Mouse (Mus musculus) lung, embryonic 16.5 days (tissue): ENCODE measurements around the gene Lgals9. TPM values are rescaled to one million over a fixed set of nuclear protein-coding genes. Genes with fewer than 3 reads are reported as not detected.

ENCODE experiments used
- ATAC-seq: fragments of 200-750 bp; cut with Nextera tagmentation; 2 replicates; pipeline ENCODE4 v1.8.0; 2017; ENCODE audit warnings: low read depth, mild to moderate bottlenecking, moderate library complexity
- H3K27ac ChIP-seq: fragments of 300-500 bp; sonication (generic); 2 replicates; pipeline ENCODE4 v1.5.1; 2014; ENCODE audit warnings: mild to moderate bottlenecking, control low read depth, low read length
- H3K27me3 ChIP-seq: fragments of 300-500 bp; sonication (generic); 2 replicates; pipeline ENCODE4 v1.6.1; 2014; ENCODE audit warnings: low read depth, low read length, mixed read lengths; ENCODE audit not compliant: control insufficient read depth, insufficient read depth
- H3K36me3 ChIP-seq: fragments of 300-500 bp; sonication (generic); 2 replicates; pipeline ENCODE4 v1.6.1; 2014; ENCODE audit warnings: low read length; ENCODE audit not compliant: control insufficient read depth, insufficient read depth
- H3K4me1 ChIP-seq: fragments of 300-500 bp; sonication (generic); replicated peaks from 2 replicates; pipeline ENCODE4 v1.6.1; 2014; ENCODE audit warnings: low read length, mixed read lengths; ENCODE audit not compliant: control insufficient read depth, insufficient read depth
- H3K4me2 ChIP-seq: fragments of 300-500 bp; sonication (generic); 2 replicates; pipeline ENCODE4 v1.6.1; 2014; ENCODE audit warnings: low read depth, low read length, control low read depth
- H3K4me3 ChIP-seq: fragments of 300-500 bp; sonication (generic); 2 replicates; pipeline ENCODE4 v1.5.1; 2014; ENCODE audit warnings: mild to moderate bottlenecking, low read length, control low read depth
- H3K9ac ChIP-seq: fragments of 300-500 bp; sonication (generic); 2 replicates; pipeline ENCODE4 v1.6.1; 2014; ENCODE audit warnings: low read length, control low read depth
- H3K9me3 ChIP-seq: fragments of 300-500 bp; sonication (generic); 2 replicates; pipeline ENCODE4 v1.6.1; 2016; ENCODE audit warnings: low read length; ENCODE audit not compliant: control insufficient read depth
- WGBS: fragments of 180-500 bp; shearing (Covaris S2); extraction: QIAGEN DNeasy Blood & Tissue Kit; methylation state at CpG from one replicate; pipeline ENCODE4 v1.1.7; 2014; 5-methylcytosine and 5-hydroxymethylcytosine counted together
- polyA plus RNA-seq: library from polyadenylated mRNA; unstranded; fragments of >200 nt; fragmentation: Nextera tagmentation; extraction: Ambion mirVana; gene quantifications from 2 replicates; pipeline ENCODE4 v1.2.1, GENCODE M21; 2015

Lgals9 gene
- polyA plus RNA-seq, 1 experiment from 2014 or later = 50.8 TPM

GRCm38 (mm10) chr11:78916410-78916809 lies 68.3 kb downstream of the Lgals9 start:
- H3K27me3 ChIP-seq = no peaks in the 10 kb centered on the region
- 74% methylated on average over 1 of the region's 1 CpGs for WGBS
- no peak overlapping the region for H3K4me2 ChIP-seq
- no peak for ATAC-seq
- H3K27ac ChIP-seq = no peak overlapping the region
- no peaks in the 10 kb centered on the region for H3K36me3 ChIP-seq
- H3K4me1 ChIP-seq = no peaks in the 10 kb centered on the region
- no peak overlapping the region for H3K9ac ChIP-seq
- H3K4me3 ChIP-seq = no peak overlapping the region
- H3K9me3 ChIP-seq = no peaks in the 10 kb centered on the region

- Histone ChIP-seq H3K4me1 (no peaks in the 10 kb centered on the region), H3K27me3 (no peaks in the 10 kb centered on the region), H3K9ac (no peak overlapping the region), H3K9me3 (no peaks in the 10 kb centered on the region), H3K27ac (no peak overlapping the region), H3K36me3 (no peaks in the 10 kb centered on the region), H3K4me3 (no peak overlapping the region), H3K4me2 (no peak overlapping the region)
- WGBS = 71% methylated on average over 6 of the region's 6 CpGs
- no peak for ATAC-seq
These were observed 69.3 kb downstream of the Lgals9 start for GRCm38 (mm10) chr11:78915473-78915872.

Other genes with a start within 250 kb of the Lgals9 start
- gene Ccnq, start 233.2 kb downstream of the Lgals9 start, polyA plus RNA-seq = 35.1 and 36.9 TPM in 2 replicates
- 16.3 and 17.7 TPM in 2 replicates for gene Lyrm9, start 158.4 kb downstream of the Lgals9 start, polyA plus RNA-seq
- gene Nos2, start 64.2 kb downstream of the Lgals9 start, polyA plus RNA-seq = 5.1 and 5.2 TPM in 2 replicates
- 3.3 and 3.7 TPM in 2 replicates for gene Ksr1, start 161.5 kb upstream of the Lgals9 start, polyA plus RNA-seq